In genomic region chr17:9632140-9632539, GRCm38 (mm10) we compare ENCODE assay signal across 18 mouse cellular contexts. TPM values are rescaled to one million over a fixed set of nuclear protein-coding genes. Genes with fewer than 3 reads are reported as not detected.
DNase-seq lines count a peak whose midpoint lies in the region; ATAC-seq lines count a peak whose summit lies in the region.
"Had no signal": no experiment of that assay in that cellular context is flagged by ENCODE, and none has a peak within 500 bp of the region (broad histone marks: within the 10 kb centered on the region; RNA-seq: fewer than 3 reads in every experiment).

No protein-coding gene starts in this region.

- H3K9ac ChIP-seq in forebrain, embryonic 14.5 days (ENCODE audit: low read length): no peak overlapping the region
- no peak overlapping the region for H3K9ac ChIP-seq in forebrain, embryonic 12.5 days
- H3K9ac ChIP-seq in neural tube, embryonic 11.5 days (ENCODE audit: low read length): no peak overlapping the region

- DNase-seq in forebrain, embryonic 14.5 days (ENCODE audit: low spot score): peak; percentile 59
- DNase-seq in neural tube, embryonic 11.5 days (ENCODE audit: low spot score): peak; percentile 28
- no peak for DNase-seq in neural tube, embryonic 10.5 days (ENCODE audit: extremely low spot score, low spot score)
- DNase-seq in layer of hippocampus, postnatal 10 days (ENCODE audit: low spot score in 2 of 2): peak; percentile 49 to 68
- no peak for DNase-seq in gastrocnemius, adult 18-20 months (ENCODE audit: low spot score)
- DNase-seq in retina, postnatal 1 day: no peak
- no peak for DNase-seq in lung, postnatal 25 days (ENCODE audit: low spot score)
- DNase-seq: spleen, adult 18-20 months had no signal

- WGBS in forebrain, embryonic 14.5 days: 35% methylated on average over 5 of the region's 5 CpGs
- 68% methylated on average over 5 of the region's 5 CpGs for WGBS in forebrain, embryonic 12.5 days
- WGBS in neural tube, embryonic 11.5 days: 62% methylated on average over 5 of the region's 5 CpGs

- H3K27me3 ChIP-seq in forebrain, embryonic 14.5 days (replicated peaks; ENCODE audit: control insufficient read depth, insufficient read depth, low read length): no peaks in the 10 kb centered on the region
- H3K27me3 ChIP-seq in forebrain, embryonic 12.5 days: no peaks in the 10 kb centered on the region
- H3K27me3 ChIP-seq in neural tube, embryonic 11.5 days (ENCODE audit: control insufficient read depth, insufficient read depth, low read length): no peaks in the 10 kb centered on the region

- H3K9me3 ChIP-seq in forebrain, embryonic 14.5 days (replicated peaks; ENCODE audit: control insufficient read depth, low read length): no peaks in the 10 kb centered on the region
- no peaks in the 10 kb centered on the region for H3K9me3 ChIP-seq in forebrain, embryonic 12.5 days
- H3K9me3 ChIP-seq in neural tube, embryonic 11.5 days (ENCODE audit: control insufficient read depth, low read length): no peaks in the 10 kb centered on the region
- H3K9me3 ChIP-seq: G1E had no signal

- ATAC-seq in forebrain, embryonic 14.5 days: no peak
- ATAC-seq in forebrain, embryonic 12.5 days (ENCODE audit: low FRiP score): no peak
- no peak for ATAC-seq in neural tube, embryonic 11.5 days (ENCODE audit: insufficient read depth, low FRiP score, low TSS enrichment)
- ATAC-seq: intestine, embryonic 16.5 days had no signal

- no peak overlapping the region for H3K4me3 ChIP-seq in forebrain, embryonic 14.5 days (ENCODE audit: low read depth, low read length)
- no peak overlapping the region for H3K4me3 ChIP-seq in forebrain, embryonic 12.5 days (replicated peaks)
- no peak overlapping the region for H3K4me3 ChIP-seq in neural tube, embryonic 11.5 days (ENCODE audit: low read depth, low read length)

- 0 out of 2 replicates have a peak, but pooled peaks cover 5% of the 10 kb centered on the region for H3K4me1 ChIP-seq in forebrain, embryonic 14.5 days (ENCODE audit: control insufficient read depth, insufficient read depth, low read length)
- H3K4me1 ChIP-seq in forebrain, embryonic 12.5 days: peaks cover 13% of the 10 kb centered on the region; the same call in 1 of the 2 replicates
- no peaks in the 10 kb centered on the region for H3K4me1 ChIP-seq in neural tube, embryonic 11.5 days (ENCODE audit: control insufficient read depth, insufficient read depth, low read length)

- H3K36me3 ChIP-seq in forebrain, embryonic 14.5 days (ENCODE audit: control insufficient read depth, insufficient read depth, low read length): no peaks in the 10 kb centered on the region
- no peaks in the 10 kb centered on the region for H3K36me3 ChIP-seq in forebrain, embryonic 12.5 days (replicated peaks)
- no peaks in the 10 kb centered on the region for H3K36me3 ChIP-seq in neural tube, embryonic 11.5 days (ENCODE audit: control insufficient read depth, insufficient read depth, low read length)
- H3K36me3 ChIP-seq: G1E had no signal

- H3K4me2 ChIP-seq in forebrain, embryonic 14.5 days (ENCODE audit: low read length): no peak overlapping the region
- H3K4me2 ChIP-seq in forebrain, embryonic 12.5 days: no peak overlapping the region
- H3K4me2 ChIP-seq in neural tube, embryonic 11.5 days (ENCODE audit: low read depth): no peak overlapping the region

- no peak overlapping the region for H3K27ac ChIP-seq in forebrain, embryonic 14.5 days (ENCODE audit: low read depth, low read length)
- H3K27ac ChIP-seq in forebrain, embryonic 12.5 days: no peak overlapping the region
- H3K27ac ChIP-seq in neural tube, embryonic 11.5 days (ENCODE audit: low read depth, low read length): no peak overlapping the region
- H3K27ac ChIP-seq: macrophage had no signal

RNA-seq across cellular contexts. Expression of gene Pabpc6, which starts 37.4 kb away (rescaled TPM):
- polyA plus RNA-seq in forebrain, embryonic 14.5 days (2014; fragmentation: Nextera tagmentation; extraction: Ambion mirVana): not detected in 2 replicates
- not detected in 2 replicates for polyA plus RNA-seq in forebrain, embryonic 12.5 days (2016; fragmentation: Nextera tagmentation; extraction: Ambion mirVana)
- not detected in 2 replicates for polyA plus RNA-seq in neural tube, embryonic 11.5 days (2014; fragmentation: Nextera tagmentation; extraction: Ambion mirVana)
- not detected for total RNA-seq in layer of hippocampus, postnatal 10 days (2021)
- not detected for total RNA-seq in gastrocnemius, adult 18-20 months (2021)
- total RNA-seq: gastrocnemius, adult 8-10 months had no signal
- polyA plus RNA-seq: cerebellum, adult 2 months; embryonic facial prominence, embryonic 14.5 days; G1E; heart, embryonic 14.5 days; intestine, embryonic 16.5 days; limb, embryonic 14.5 days; macrophage; thymus, postnatal 0 days had no signal

Comparison
In these comparisons a context has a peak if more than half of its experiments do, and no peak if none do; other contexts are left out.
1. DNase-seq: peak in forebrain, embryonic 14.5 days (single experiment), neural tube, embryonic 11.5 days (single experiment) and layer of hippocampus, postnatal 10 days (2 of 2); none in neural tube, embryonic 10.5 days (single experiment), gastrocnemius, adult 18-20 months (single experiment), retina, postnatal 1 day (single experiment) and lung, postnatal 25 days (single experiment).